9 mouse cellular contexts compared by ENCODE assay signal in genomic region chr7:111616231-111616937, GRCm38 (mm10).
A peak's percentile ranks its signal among the peaks of the same experiment; 100 is the strongest.
DNase-seq lines count a peak whose midpoint lies in the region; ATAC-seq and TF ChIP-seq lines count a peak whose summit lies in the region.
"Had no signal": no experiment of that assay in that cellular context is flagged by ENCODE, and none has a peak within 500 bp of the region (broad histone marks: within the 10 kb centered on the region; RNA-seq: fewer than 3 reads in every experiment).

No protein-coding gene starts in this region.

- no peak overlapping the region for H3K4me2 ChIP-seq in hindbrain, embryonic 14.5 days (replicated peaks)
- H3K4me2 ChIP-seq in midbrain, embryonic 14.5 days (ENCODE audit: low read length), result no peak overlapping the region

- ATAC-seq in hindbrain, embryonic 14.5 days (ENCODE audit: low FRiP score), result no peak
- no peak for ATAC-seq in midbrain, embryonic 14.5 days (ENCODE audit: low FRiP score, low TSS enrichment)

- DNase-seq in hindbrain, embryonic 10.5 days (ENCODE audit: low spot score), result peak; percentile 6
- DNase-seq in hindbrain, embryonic 14.5 days (ENCODE audit: low spot score), result no peak
- DNase-seq in adipocyte (ENCODE audit: low spot score), result peak; percentile 72
- DNase-seq in adrenal gland, postnatal 36 days, result peak; percentile 68 to 78
- DNase-seq in lung, adult 18-20 months, result peak; percentile 44 to 62
- no peak for DNase-seq in frontal cortex, adult 2 months (ENCODE audit: extremely low spot score in 1 of 2, low spot score in 1 of 2)
- DNase-seq in thymus, adult 2 months, result no peak
- no peak for DNase-seq in midbrain, embryonic 14.5 days
- DNase-seq: thymus, postnatal 25 days had no signal

- H3K27me3 ChIP-seq in hindbrain, embryonic 10.5 days (ENCODE audit: insufficient read depth, poor library complexity, severe bottlenecking), result no peaks in the 10 kb centered on the region
- no peaks in the 10 kb centered on the region for H3K27me3 ChIP-seq in hindbrain, embryonic 14.5 days (ENCODE audit: control insufficient read depth, insufficient read depth, low read length)
- H3K27me3 ChIP-seq in thymus, adult 2 months (ENCODE audit: control insufficient read depth, insufficient read depth, low read length), result no peaks in the 10 kb centered on the region
- no peaks in the 10 kb centered on the region for H3K27me3 ChIP-seq in midbrain, embryonic 14.5 days (ENCODE audit: control insufficient read depth, insufficient read depth, low read length)

- H3K36me3 ChIP-seq in hindbrain, embryonic 10.5 days, result no peaks in the 10 kb centered on the region
- H3K36me3 ChIP-seq in hindbrain, embryonic 14.5 days (replicated peaks; ENCODE audit: control insufficient read depth, insufficient read depth), result no peaks in the 10 kb centered on the region
- no peaks in the 10 kb centered on the region for H3K36me3 ChIP-seq in thymus, adult 2 months (ENCODE audit: control insufficient read depth, insufficient read depth, low read length)
- no peaks in the 10 kb centered on the region for H3K36me3 ChIP-seq in midbrain, embryonic 14.5 days (ENCODE audit: control insufficient read depth, insufficient read depth, low read length)

- WGBS in hindbrain, embryonic 10.5 days, result 64% methylated on average over 16 of the region's 16 CpGs
- WGBS in hindbrain, embryonic 14.5 days, result 63% methylated on average over 16 of the region's 16 CpGs
- 92% methylated on average over 16 of the region's 16 CpGs for whole genome bisulfite sequencing in thymus, adult 2 months
- WGBS in midbrain, embryonic 14.5 days, result 57% methylated on average over 16 of the region's 16 CpGs

- no peaks in the 10 kb centered on the region for H3K9me3 ChIP-seq in hindbrain, embryonic 10.5 days
- H3K9me3 ChIP-seq in hindbrain, embryonic 14.5 days (ENCODE audit: control insufficient read depth, low read length), result no peaks in the 10 kb centered on the region
- H3K9me3 ChIP-seq in midbrain, embryonic 14.5 days (ENCODE audit: control insufficient read depth, low read length), result no peaks in the 10 kb centered on the region

- no peak overlapping the region for H3K9ac ChIP-seq in hindbrain, embryonic 14.5 days
- no peak overlapping the region for H3K9ac ChIP-seq in midbrain, embryonic 14.5 days (replicated peaks; ENCODE audit: low read length)

- peaks cover 8% of the 10 kb centered on the region for H3K4me1 ChIP-seq in hindbrain, embryonic 10.5 days (replicated peaks)
- no peaks in the 10 kb centered on the region; the same call in 1 of the 2 replicates for H3K4me1 ChIP-seq in hindbrain, embryonic 14.5 days (replicated peaks; ENCODE audit: control insufficient read depth, insufficient read depth, low read length)
- H3K4me1 ChIP-seq in thymus, adult 2 months (replicated peaks; ENCODE audit: control insufficient read depth, insufficient read depth, low read length), result no peaks in the 10 kb centered on the region
- H3K4me1 ChIP-seq in midbrain, embryonic 14.5 days (ENCODE audit: control insufficient read depth, insufficient read depth, low read length), result no peaks in the 10 kb centered on the region

- no peak for TF ChIP-seq CTCF in thymus, adult 2 months (IDR thresholded peaks at IDR 0.05; ENCODE audit: borderline replicate concordance, control insufficient read depth, extremely low read depth, insufficient read depth, low read length, poor library complexity)

- H3K27ac ChIP-seq in hindbrain, embryonic 10.5 days, result 0 out of 2 replicates have a peak overlapping the region, but pooled peaks have one; percentile 3
- H3K27ac ChIP-seq in hindbrain, embryonic 14.5 days, result no peak overlapping the region
- H3K27ac ChIP-seq in thymus, adult 2 months (ENCODE audit: control insufficient read depth, insufficient read depth, low read length), result no peak overlapping the region
- H3K27ac ChIP-seq in midbrain, embryonic 14.5 days (replicated peaks; ENCODE audit: low read depth, low read length), result no peak overlapping the region

- no peak overlapping the region for H3K4me3 ChIP-seq in hindbrain, embryonic 10.5 days
- no peak overlapping the region for H3K4me3 ChIP-seq in hindbrain, embryonic 14.5 days (replicated peaks; ENCODE audit: low read length)
- H3K4me3 ChIP-seq in thymus, adult 2 months (ENCODE audit: control insufficient read depth, insufficient read depth, low read length), result no peak overlapping the region
- H3K4me3 ChIP-seq in midbrain, embryonic 14.5 days (replicated peaks; ENCODE audit: low read depth, low read length), result no peak overlapping the region

- TF ChIP-seq POLR2A in thymus, adult 2 months (IDR thresholded peaks at IDR 0.05; ENCODE audit: control insufficient read depth, extremely low read depth, insufficient read depth, low read length, poor library complexity), result no peak

Comparison
In these comparisons a context has a peak if more than half of its experiments do, and no peak if none do; other contexts are left out.
1. DNase-seq: peak in hindbrain, embryonic 10.5 days (single experiment), adipocyte (single experiment), adrenal gland, postnatal 36 days (2 of 2) and lung, adult 18-20 months (2 of 2); none in hindbrain, embryonic 14.5 days (single experiment), frontal cortex, adult 2 months (0 of 2), thymus, adult 2 months (single experiment) and midbrain, embryonic 14.5 days (single experiment).